Mouse (Mus musculus): Measurements from ENCODE around the gene Hscb. TPM values are rescaled to one million over a fixed set of nuclear protein-coding genes. Genes with fewer than 3 reads are reported as not detected.

Hscb gene
- polyA plus RNA-seq, 1 experiment from 2014 or later: 18.6 TPM

DNA sequence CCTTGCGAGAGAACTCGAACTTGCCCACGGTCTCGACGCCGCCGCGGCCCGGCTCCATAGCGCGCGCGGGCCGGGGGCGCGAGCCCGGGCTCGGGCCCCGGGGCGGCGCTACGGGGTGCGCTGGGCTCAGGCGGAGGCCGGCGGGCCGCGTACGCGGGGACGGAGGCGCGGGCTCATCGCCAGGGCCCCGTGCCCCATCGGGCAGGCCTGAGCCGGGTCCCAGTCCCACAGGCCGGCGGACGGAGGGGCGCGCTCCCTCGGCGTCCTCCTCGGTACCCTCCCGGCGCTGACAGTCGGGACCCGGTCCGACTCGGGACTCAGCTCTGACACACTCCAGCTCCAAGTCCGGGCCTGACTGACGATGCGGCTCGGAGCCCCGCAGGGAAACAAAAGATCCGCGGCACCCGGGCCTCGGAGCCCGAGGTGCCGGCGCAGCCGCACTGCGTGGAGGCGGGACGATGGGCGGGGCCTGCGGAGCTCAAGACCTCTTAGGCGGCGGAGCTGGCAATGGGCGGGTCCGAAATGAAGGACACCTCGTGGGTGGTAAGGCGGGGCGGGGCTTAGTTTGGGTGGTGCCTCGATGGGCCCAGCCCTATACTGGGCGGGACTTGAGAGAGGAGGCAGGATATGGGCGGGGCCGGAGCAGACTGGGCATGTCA is 29.8 kb downstream of the Hscb start, which contains the start of gene Ulk1:
Ulk1 (minus strand) TSS at position 431 of the 659 bp plus-strand sequence.
- Histone ChIP-seq H3K4me2 (ENCODE audit: low read depth, low read length, severe bottlenecking) (peak within 1 kb of the TSS; percentile 96), H3K27ac (ENCODE audit: low read depth, low read length) (peak within 1 kb of the TSS; percentile 50; the same call in 1 of the 2 replicates), H3K36me3 (ENCODE audit: control insufficient read depth, insufficient read depth, low read length) (no peaks in the 10 kb centered on the region), H3K4me1 (replicated peaks; ENCODE audit: control insufficient read depth, insufficient read depth, low read length) (peaks cover 12% of the 10 kb centered on the region; the same call in 1 of the 2 replicates), H3K27me3 (ENCODE audit: control insufficient read depth, insufficient read depth, low read length) (no peaks in the 10 kb centered on the region), H3K4me3 (ENCODE audit: low read depth, low read length) (peak within 1 kb of the TSS; percentile 96), H3K9me3 (ENCODE audit: control insufficient read depth, low read length) (no peaks in the 10 kb centered on the region), H3K9ac (ENCODE audit: low read length) (peak within 1 kb of the TSS; percentile 94)
- WGBS: 1% methylated on average over 79 of the region's 80 CpGs
- peak; percentile 93 for ATAC-seq (replicated peaks; ENCODE audit: low FRiP score)
- DNase-seq (ENCODE audit: low spot score): peak; percentile 100

DNA sequence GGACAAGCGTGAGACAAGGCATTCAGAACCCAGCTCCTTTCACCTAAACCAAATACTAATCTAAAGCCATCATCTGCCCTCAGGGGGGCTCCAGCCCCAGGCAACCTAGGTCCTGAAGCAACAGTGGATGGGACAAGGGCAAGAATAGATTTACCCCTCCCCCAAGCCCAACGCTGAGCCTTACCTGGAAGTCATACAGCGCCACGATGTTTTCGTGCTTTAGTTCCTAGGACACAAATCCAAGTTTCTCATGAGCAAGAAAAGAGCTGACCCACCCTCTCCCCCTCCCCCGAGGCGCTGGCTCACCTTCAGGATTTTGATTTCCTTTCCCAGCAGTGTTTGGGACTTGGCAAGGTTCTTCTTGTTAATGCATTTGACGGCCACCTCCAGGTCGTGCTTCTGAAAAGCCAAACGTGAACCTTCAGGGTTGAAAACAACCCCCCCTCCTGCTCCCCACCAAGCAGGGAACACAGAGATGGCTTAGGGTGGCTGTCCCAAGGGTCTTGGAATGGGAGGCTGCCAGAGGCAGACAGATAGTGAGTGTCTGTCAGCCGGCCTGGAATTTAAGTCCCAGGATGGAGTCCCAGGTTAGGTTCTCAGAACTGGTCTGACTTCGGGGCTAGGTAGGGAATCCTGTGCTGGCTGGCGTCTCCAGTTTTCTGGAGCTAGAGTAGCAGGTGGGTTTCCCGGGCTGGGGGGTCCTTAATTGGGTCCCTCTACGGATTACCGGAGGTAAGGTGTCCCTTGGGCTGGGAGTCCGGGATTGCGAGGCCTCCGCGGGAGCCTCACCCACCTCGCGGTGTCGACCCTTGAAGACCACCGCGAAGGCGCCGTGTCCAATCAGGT is 30.5 kb downstream of the Hscb start:
- H3K27ac ChIP-seq (ENCODE audit: low read depth, low read length): no peak overlapping the region
- ATAC-seq (replicated peaks; ENCODE audit: low FRiP score): no peak
- peak overlapping the region; percentile 94 for H3K9ac ChIP-seq (ENCODE audit: low read length)
- 1% methylated on average over 27 of the region's 27 CpGs for WGBS
- H3K36me3 ChIP-seq (ENCODE audit: control insufficient read depth, insufficient read depth, low read length): no peaks in the 10 kb centered on the region
- no peaks in the 10 kb centered on the region for H3K9me3 ChIP-seq (ENCODE audit: control insufficient read depth, low read length)
- peak overlapping the region; percentile 96 for H3K4me3 ChIP-seq (ENCODE audit: low read depth, low read length)
- H3K4me1 ChIP-seq (replicated peaks; ENCODE audit: control insufficient read depth, insufficient read depth, low read length): peaks cover 12% of the 10 kb centered on the region; the same call in 1 of the 2 replicates
- peak; percentile 62 for DNase-seq (ENCODE audit: low spot score)
- H3K4me2 ChIP-seq (ENCODE audit: low read depth, low read length, severe bottlenecking): peak overlapping the region; percentile 96
- no peaks in the 10 kb centered on the region for H3K27me3 ChIP-seq (ENCODE audit: control insufficient read depth, insufficient read depth, low read length)

DNA sequence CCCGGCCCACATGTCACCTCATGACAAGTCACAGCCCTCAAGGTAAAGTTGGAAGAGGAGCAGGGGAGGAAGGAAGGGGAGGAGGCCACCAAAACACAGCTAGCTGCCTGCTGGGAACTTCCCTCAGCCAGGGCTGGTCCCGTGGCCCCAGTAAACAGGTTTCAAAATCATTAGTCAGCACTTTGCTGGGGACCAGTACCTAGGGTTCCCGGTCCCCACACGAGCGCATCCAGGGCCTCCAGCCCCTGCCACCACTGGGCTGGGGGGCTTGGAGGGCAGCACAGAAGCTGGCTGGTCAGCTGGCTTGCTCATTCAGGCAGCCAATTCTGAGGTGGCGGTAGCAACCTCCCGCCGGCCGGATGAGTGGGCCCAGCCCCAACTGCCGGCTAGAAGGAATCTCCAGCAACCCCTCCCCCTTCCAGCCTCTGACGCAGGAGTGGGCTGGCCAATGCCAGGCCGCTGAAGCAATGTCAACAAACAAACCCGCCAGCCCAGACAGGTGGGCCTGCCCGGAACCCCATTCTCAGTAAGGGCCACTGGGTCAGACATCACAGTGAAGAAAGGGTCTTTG is 31.4 kb downstream of the Hscb start:
- H3K27me3 ChIP-seq (ENCODE audit: control insufficient read depth, insufficient read depth, low read length): no peaks in the 10 kb centered on the region
- peak overlapping the region; percentile 44 for H3K9ac ChIP-seq (ENCODE audit: low read length)
- peak overlapping the region; percentile 96 for H3K4me3 ChIP-seq (ENCODE audit: low read depth, low read length)
- no peaks in the 10 kb centered on the region for H3K9me3 ChIP-seq (ENCODE audit: control insufficient read depth, low read length)
- DNase-seq (ENCODE audit: low spot score): peak; percentile 89
- ATAC-seq (replicated peaks; ENCODE audit: low FRiP score): peak; percentile 61
- H3K36me3 ChIP-seq (ENCODE audit: control insufficient read depth, insufficient read depth, low read length): no peaks in the 10 kb centered on the region
- H3K4me2 ChIP-seq (ENCODE audit: low read depth, low read length, severe bottlenecking): peak overlapping the region; percentile 96
- 5% methylated on average over 14 of the region's 14 CpGs for WGBS
- peaks cover 12% of the 10 kb centered on the region; the same call in 1 of the 2 replicates for H3K4me1 ChIP-seq (replicated peaks; ENCODE audit: control insufficient read depth, insufficient read depth, low read length)
- no peak overlapping the region for H3K27ac ChIP-seq (ENCODE audit: low read depth, low read length)

DNA sequence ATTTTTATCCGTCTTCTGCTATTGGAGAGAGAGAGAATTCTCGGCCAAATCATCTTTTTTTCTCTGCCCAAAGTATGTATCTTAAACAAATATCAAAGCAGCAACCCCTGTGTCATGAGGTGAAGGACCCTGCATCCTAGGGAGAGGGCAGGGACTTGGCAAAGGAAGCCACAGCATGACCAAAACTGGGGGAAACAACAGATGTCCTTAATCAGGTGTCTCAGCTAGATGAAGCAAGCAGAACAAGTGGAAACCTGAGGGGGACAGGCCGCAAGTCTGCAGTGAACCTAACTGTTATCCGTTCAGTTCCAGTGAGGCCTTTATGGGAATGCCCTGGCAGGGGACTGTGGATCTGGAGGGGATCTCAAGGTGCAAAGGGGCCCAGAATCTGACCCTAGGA is 32.1 kb downstream of the Hscb start:
- DNase-seq (ENCODE audit: low spot score) (no peak), ATAC-seq (replicated peaks; ENCODE audit: low FRiP score) (no peak)
- H3K4me2 ChIP-seq (ENCODE audit: low read depth, low read length, severe bottlenecking): peak overlapping the region; percentile 96
- no peak overlapping the region for H3K9ac ChIP-seq (ENCODE audit: low read length)
- no peaks in the 10 kb centered on the region for H3K9me3 ChIP-seq (ENCODE audit: control insufficient read depth, low read length)
- no peak overlapping the region for H3K4me3 ChIP-seq (ENCODE audit: low read depth, low read length)
- no peak overlapping the region for H3K27ac ChIP-seq (ENCODE audit: low read depth, low read length)
- WGBS: 92% methylated on average over 4 of the region's 4 CpGs
- H3K27me3 ChIP-seq (ENCODE audit: control insufficient read depth, insufficient read depth, low read length): no peaks in the 10 kb centered on the region
- no peaks in the 10 kb centered on the region for H3K36me3 ChIP-seq (ENCODE audit: control insufficient read depth, insufficient read depth, low read length)
- peaks cover 12% of the 10 kb centered on the region; the same call in 1 of the 2 replicates for H3K4me1 ChIP-seq (replicated peaks; ENCODE audit: control insufficient read depth, insufficient read depth, low read length)

DNA sequence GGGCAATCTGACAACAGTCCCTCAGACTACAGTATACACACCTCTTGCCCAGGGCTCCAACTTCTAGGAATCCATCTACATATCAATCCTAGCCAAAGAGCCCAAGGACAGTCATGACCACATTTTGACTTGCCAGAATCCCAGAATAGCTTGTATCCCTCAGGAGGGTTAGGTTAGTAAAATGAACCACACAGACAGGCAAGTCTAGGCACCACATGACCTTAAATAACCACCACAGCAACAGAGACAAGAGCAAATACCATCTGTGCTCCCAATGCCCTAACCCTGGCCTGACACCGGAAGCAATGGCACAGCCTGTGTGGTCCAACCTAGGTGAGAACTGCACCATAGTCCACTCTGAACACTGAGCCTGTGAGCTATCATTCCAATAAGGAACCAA is 32.9 kb downstream of the Hscb start:
- Histone ChIP-seq H3K4me1 (replicated peaks; ENCODE audit: control insufficient read depth, insufficient read depth, low read length) (peaks cover 12% of the 10 kb centered on the region; the same call in 1 of the 2 replicates), H3K27ac (ENCODE audit: low read depth, low read length) (no peak overlapping the region), H3K36me3 (ENCODE audit: control insufficient read depth, insufficient read depth, low read length) (no peaks in the 10 kb centered on the region), H3K27me3 (ENCODE audit: control insufficient read depth, insufficient read depth, low read length) (no peaks in the 10 kb centered on the region), H3K4me2 (ENCODE audit: low read depth, low read length, severe bottlenecking) (no peak overlapping the region), H3K9me3 (ENCODE audit: control insufficient read depth, low read length) (no peaks in the 10 kb centered on the region), H3K4me3 (ENCODE audit: low read depth, low read length) (no peak overlapping the region), H3K9ac (ENCODE audit: low read length) (no peak overlapping the region)
- no peak for ATAC-seq (replicated peaks; ENCODE audit: low FRiP score)
- 81% methylated on average over 1 of the region's 1 CpGs for WGBS
- DNase-seq (ENCODE audit: low spot score): no peak

DNA sequence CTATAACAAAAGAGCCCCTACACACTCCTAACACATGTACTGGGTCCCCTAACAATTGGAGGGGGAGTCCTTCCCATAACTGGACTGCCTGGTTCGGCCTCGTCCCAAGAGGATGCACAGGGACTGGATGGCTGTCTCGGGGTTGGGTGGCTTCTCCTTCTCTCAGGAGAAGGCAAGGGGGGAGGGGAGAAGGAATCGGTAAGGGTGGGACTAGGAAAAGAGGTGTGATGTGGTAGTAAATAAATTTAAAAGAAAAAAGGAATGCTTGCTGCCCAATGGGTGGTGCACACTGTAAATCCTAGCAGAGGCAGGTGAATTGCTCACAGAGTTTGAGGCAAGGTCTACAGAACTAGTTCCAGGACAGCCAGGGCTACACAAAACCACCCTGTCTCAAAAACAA is 33.4 kb downstream of the Hscb start:
- Histone ChIP-seq H3K4me1 (replicated peaks; ENCODE audit: control insufficient read depth, insufficient read depth, low read length) (peaks cover 12% of the 10 kb centered on the region; the same call in 1 of the 2 replicates), H3K9ac (ENCODE audit: low read length) (no peak overlapping the region), H3K27me3 (ENCODE audit: control insufficient read depth, insufficient read depth, low read length) (no peaks in the 10 kb centered on the region), H3K27ac (ENCODE audit: low read depth, low read length) (no peak overlapping the region), H3K36me3 (ENCODE audit: control insufficient read depth, insufficient read depth, low read length) (no peaks in the 10 kb centered on the region; the same call in 1 of the 2 replicates), H3K4me3 (ENCODE audit: low read depth, low read length) (no peak overlapping the region), H3K9me3 (ENCODE audit: control insufficient read depth, low read length) (no peaks in the 10 kb centered on the region), H3K4me2 (ENCODE audit: low read depth, low read length, severe bottlenecking) (no peak overlapping the region)
- DNase-seq (ENCODE audit: low spot score): no peak
- ATAC-seq (replicated peaks; ENCODE audit: low FRiP score): no peak
- WGBS: 88% methylated on average over 4 of the region's 4 CpGs

DNA sequence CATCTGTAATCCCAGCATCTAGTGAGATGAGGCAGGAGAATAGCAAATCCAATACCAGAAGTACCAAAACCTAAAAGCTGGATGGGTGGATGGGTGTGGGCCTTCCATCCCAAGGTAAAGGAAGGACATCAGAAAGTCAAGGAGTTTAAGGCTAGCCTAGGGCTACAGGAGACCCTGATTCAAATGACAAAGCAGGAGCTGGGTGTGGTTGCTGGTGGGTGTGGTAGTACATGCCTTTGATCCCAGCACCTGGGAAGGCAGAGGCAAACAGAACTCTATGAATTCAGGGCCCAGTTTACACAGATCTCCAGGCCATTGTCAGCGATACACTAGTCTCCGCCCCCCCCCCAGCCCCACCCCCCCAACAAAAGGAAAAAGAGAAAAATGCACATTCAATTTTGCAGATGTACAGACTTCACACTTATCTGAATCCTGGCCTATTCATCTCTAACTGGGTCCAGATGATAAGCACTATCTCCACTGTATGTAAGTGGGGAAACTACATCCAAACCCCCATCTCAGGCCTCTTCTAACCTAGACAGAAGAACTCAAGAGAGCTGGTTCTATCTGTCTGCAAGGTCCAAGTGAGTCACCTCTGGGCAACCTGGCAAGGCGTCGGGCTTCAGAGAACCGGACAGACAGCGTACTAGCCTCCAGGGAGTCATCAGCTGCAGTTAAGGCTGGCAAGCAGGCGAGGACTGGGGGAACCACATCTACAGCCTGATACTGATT is 35.4 kb downstream of the Hscb start:
- H3K9ac ChIP-seq (ENCODE audit: low read length): no peak overlapping the region
- H3K4me3 ChIP-seq (ENCODE audit: low read depth, low read length): no peak overlapping the region
- H3K27ac ChIP-seq (ENCODE audit: low read depth, low read length): no peak overlapping the region
- DNase-seq (ENCODE audit: low spot score): no peak
- no peaks in the 10 kb centered on the region for H3K27me3 ChIP-seq (ENCODE audit: control insufficient read depth, insufficient read depth, low read length)
- no peak overlapping the region for H3K4me2 ChIP-seq (ENCODE audit: low read depth, low read length, severe bottlenecking)
- H3K9me3 ChIP-seq (ENCODE audit: control insufficient read depth, low read length): no peaks in the 10 kb centered on the region
- peaks cover 12% of the 10 kb centered on the region; the same call in 1 of the 2 replicates for H3K4me1 ChIP-seq (replicated peaks; ENCODE audit: control insufficient read depth, insufficient read depth, low read length)
- no peak for ATAC-seq (replicated peaks; ENCODE audit: low FRiP score)
- WGBS: 91% methylated on average over 7 of the region's 7 CpGs
- no peaks in the 10 kb centered on the region; the same call in 1 of the 2 replicates for H3K36me3 ChIP-seq (ENCODE audit: control insufficient read depth, insufficient read depth, low read length)

DNA sequence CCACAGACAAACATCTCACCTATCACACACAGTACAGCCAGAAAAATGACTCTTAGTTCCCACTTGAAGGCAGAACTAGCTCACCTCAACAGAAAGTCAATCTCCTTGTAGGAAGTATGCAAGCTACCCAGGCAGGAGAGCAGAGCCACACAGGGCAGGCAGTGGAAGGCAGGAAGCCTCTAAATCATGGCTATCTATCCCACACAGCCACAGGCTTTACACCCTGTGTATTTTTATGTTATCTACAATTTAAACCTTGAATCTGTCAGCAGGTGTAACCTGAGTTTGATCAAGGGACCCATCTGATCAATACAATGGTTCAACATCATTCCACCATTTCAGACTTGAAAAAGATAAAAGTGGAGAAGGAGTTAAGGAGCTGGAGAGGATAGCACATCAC is 36.8 kb downstream of the Hscb start:
- ATAC-seq (replicated peaks; ENCODE audit: low FRiP score) (no peak), DNase-seq (ENCODE audit: low spot score) (no peak)
- Histone ChIP-seq H3K4me1 (replicated peaks; ENCODE audit: control insufficient read depth, insufficient read depth, low read length) (peaks cover 3% of the 10 kb centered on the region; the same call in 1 of the 2 replicates), H3K27me3 (ENCODE audit: control insufficient read depth, insufficient read depth, low read length) (no peaks in the 10 kb centered on the region), H3K4me3 (ENCODE audit: low read depth, low read length) (no peak overlapping the region), H3K36me3 (ENCODE audit: control insufficient read depth, insufficient read depth, low read length) (no peaks in the 10 kb centered on the region; the same call in 1 of the 2 replicates), H3K27ac (ENCODE audit: low read depth, low read length) (no peak overlapping the region), H3K9ac (ENCODE audit: low read length) (no peak overlapping the region), H3K4me2 (ENCODE audit: low read depth, low read length, severe bottlenecking) (no peak overlapping the region), H3K9me3 (ENCODE audit: control insufficient read depth, low read length) (no peaks in the 10 kb centered on the region)
